Mouse (Mus musculus) neural tube, embryonic 11.5 days (tissue): ENCODE results near the gene Dyrk2. TPM values are rescaled to one million over a fixed set of nuclear protein-coding genes. Genes with fewer than 3 reads are reported as not detected.

ENCODE experiments used
- ATAC-seq: fragments of 200-750 bp; cut with Nextera tagmentation; 2 replicates; pipeline ENCODE4 v1.8.0; 2017; ENCODE audit warnings: moderate number of reproducible peaks, mild to moderate bottlenecking, moderate TSS enrichment, moderate library complexity; ENCODE audit not compliant: insufficient read depth, low FRiP score, low TSS enrichment
- DNase-seq: peaks from one replicate; pipeline ENCODE4 v3.0.0-alpha.2; 2015; ENCODE audit warnings: low spot score
- H3K27ac ChIP-seq: fragments of 300-500 bp; sonication (generic); 2 replicates; pipeline ENCODE4 v1.5.1; 2014; ENCODE audit warnings: low read depth, mild to moderate bottlenecking, low read length
- H3K27me3 ChIP-seq: fragments of 300-500 bp; sonication (generic); 2 replicates; pipeline ENCODE4 v1.6.1; 2014; ENCODE audit warnings: mild to moderate bottlenecking, low read length, mixed read lengths; ENCODE audit not compliant: control insufficient read depth, insufficient read depth
- H3K36me3 ChIP-seq: fragments of 300-500 bp; sonication (generic); 2 replicates; pipeline ENCODE4 v1.6.1; 2014; ENCODE audit warnings: mild to moderate bottlenecking, low read length, moderate library complexity, mixed read lengths; ENCODE audit not compliant: control insufficient read depth, insufficient read depth
- H3K4me1 ChIP-seq: fragments of 300-500 bp; sonication (generic); 2 replicates; pipeline ENCODE4 v1.6.1; 2014; ENCODE audit warnings: low read length, mixed read lengths; ENCODE audit not compliant: control insufficient read depth, insufficient read depth
- H3K4me2 ChIP-seq: fragments of 300-500 bp; sonication (generic); 2 replicates; pipeline ENCODE4 v1.6.1; 2014; ENCODE audit warnings: low read depth, mild to moderate bottlenecking, moderate library complexity
- H3K4me3 ChIP-seq: fragments of 300-500 bp; sonication (generic); 2 replicates; pipeline ENCODE4 v1.5.1; 2014; ENCODE audit warnings: low read depth, low read length
- H3K9ac ChIP-seq: fragments of 300-500 bp; sonication (generic); 2 replicates; pipeline ENCODE4 v1.6.1; 2014; ENCODE audit warnings: mild to moderate bottlenecking, low read length
- H3K9me3 ChIP-seq: fragments of 300-500 bp; sonication (generic); 2 replicates; pipeline ENCODE4 v1.6.1; 2016; ENCODE audit warnings: low read length; ENCODE audit not compliant: control insufficient read depth
- WGBS: fragments of 180-500 bp; shearing (Covaris S2); extraction: QIAGEN DNeasy Blood & Tissue Kit; methylation state at CpG from one replicate; pipeline ENCODE4 v1.1.7; 2014; 5-methylcytosine and 5-hydroxymethylcytosine counted together
- polyA plus RNA-seq: library from polyadenylated mRNA; unstranded; fragments of >200 nt; fragmentation: Nextera tagmentation; extraction: Ambion mirVana; gene quantifications from 2 replicates; pipeline ENCODE4 v1.2.1, GENCODE M21; 2014

Gene Dyrk2
- polyA plus RNA-seq, 1 experiment from 2014 or later, result 12.9 TPM

DNA sequence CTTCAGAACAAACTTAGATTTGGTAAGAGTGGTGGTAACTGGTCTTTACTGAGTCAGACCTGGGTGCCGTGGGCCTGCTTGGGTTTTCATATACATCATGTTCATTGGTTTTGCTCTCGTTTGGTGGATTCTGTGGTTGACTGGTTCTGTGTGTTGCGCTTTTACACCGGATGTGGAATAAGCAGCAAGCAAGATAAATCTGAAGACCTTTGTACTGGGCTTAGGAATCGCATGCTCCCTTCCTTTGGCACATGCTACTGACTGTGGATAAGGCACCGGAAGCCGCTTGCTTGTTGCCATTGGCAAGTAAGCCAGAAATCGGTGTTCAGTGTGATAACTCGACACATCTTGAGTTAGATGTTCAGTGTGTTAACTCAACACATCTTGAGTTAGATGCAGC, 15.4 kb downstream of the Dyrk2 start:
- ATAC-seq, result no peak
- no peaks in the 10 kb centered on the region for H3K4me1 ChIP-seq
- WGBS, result 92% methylated on average over 9 of the region's 9 CpGs

DNA sequence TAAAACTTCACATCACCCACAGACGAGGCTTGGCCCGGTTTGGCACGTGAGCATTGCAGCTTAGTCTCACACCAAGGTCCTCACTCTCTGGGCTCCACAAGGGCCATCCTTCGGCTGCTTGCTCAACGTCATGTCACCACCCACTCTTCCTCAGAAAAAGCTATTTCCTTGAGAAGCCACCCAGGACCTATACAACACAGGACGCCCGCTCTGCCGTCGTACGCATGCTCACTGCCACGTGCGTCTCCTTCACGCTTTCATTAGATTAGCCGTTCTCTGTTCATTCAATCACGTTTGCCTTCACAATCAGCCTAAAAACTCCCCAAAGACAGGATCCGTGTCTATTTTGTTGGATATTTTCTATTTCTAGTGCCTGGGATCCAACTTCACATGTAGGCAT, 17.5 kb downstream of the Dyrk2 start:
- 84% methylated on average over 16 of the region's 16 CpGs for WGBS
- Histone ChIP-seq H3K36me3 (no peaks in the 10 kb centered on the region), H3K9ac (no peak overlapping the region), H3K4me3 (no peak overlapping the region), H3K4me1 (no peaks in the 10 kb centered on the region), H3K4me2 (no peak overlapping the region), H3K27ac (no peak overlapping the region), H3K9me3 (no peaks in the 10 kb centered on the region), H3K27me3 (no peaks in the 10 kb centered on the region)
- no peak for DNase-seq
- ATAC-seq, result no peak

More for the DNA sequence above, 15.4 kb downstream of the Dyrk2 start:
- no peak overlapping the region for H3K4me2 ChIP-seq
- no peaks in the 10 kb centered on the region for H3K27me3 ChIP-seq
- H3K36me3 ChIP-seq, result peaks cover 8% of the 10 kb centered on the region
- no peak overlapping the region for H3K27ac ChIP-seq
- no peaks in the 10 kb centered on the region; the same call in 1 of the 2 replicates for H3K9me3 ChIP-seq
- no peak for DNase-seq
- H3K4me3 ChIP-seq, result no peak overlapping the region
- H3K9ac ChIP-seq, result no peak overlapping the region

DNA sequence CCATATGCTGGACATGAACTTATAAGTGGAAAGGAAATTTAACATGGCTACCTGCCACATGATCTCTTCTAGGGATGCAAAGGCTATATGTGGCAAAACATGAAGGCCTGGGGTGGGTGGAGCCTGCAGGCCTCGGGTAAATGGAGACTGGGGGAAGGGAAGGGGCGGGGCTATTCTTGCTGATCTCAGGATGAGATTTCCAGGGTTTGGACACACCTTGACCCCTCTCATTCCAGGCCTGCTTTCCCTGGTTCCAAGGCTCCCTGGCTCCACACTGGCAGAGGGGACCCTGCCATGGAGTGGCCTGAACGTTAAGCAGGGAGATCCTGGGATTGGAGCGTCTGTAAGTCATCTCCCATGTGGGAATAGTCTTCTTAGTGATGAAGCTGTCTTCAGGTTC, 21.5 kb downstream of the Dyrk2 start:
- H3K27ac ChIP-seq, result no peak overlapping the region
- H3K4me3 ChIP-seq, result no peak overlapping the region
- H3K27me3 ChIP-seq, result no peaks in the 10 kb centered on the region
- no peaks in the 10 kb centered on the region for H3K36me3 ChIP-seq
- 77% methylated on average over 4 of the region's 4 CpGs for WGBS
- H3K4me1 ChIP-seq, result no peaks in the 10 kb centered on the region
- DNase-seq (no peak), ATAC-seq (no peak)
- H3K9ac ChIP-seq, result no peak overlapping the region
- no peak overlapping the region for H3K4me2 ChIP-seq
- H3K9me3 ChIP-seq, result no peaks in the 10 kb centered on the region

DNA sequence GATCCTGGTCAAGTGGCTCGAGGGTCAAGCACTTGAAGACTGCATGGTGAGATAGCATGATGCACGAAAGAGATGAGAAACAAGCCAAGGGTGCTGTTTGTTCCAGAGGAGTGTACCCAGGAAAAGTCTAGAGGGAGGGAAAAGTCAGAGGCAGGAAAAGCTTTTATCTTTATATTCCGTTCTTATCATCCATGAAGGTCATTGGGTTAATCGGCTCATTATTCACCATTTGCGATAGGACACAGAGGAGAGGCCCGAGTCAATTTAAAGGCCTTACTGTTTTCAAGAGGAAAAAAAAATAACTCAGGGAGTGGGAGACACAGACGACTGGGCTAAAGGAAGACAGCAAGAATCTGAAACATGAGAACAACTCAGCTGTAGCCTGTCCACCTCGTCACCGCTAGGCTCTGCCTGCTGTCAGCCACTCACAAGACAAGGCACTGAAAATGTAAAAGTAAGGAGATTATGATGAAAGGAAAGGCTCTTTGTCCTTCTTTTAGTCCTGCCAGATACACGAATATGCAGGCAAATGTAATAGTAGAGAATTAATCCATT, 22.9 kb downstream of the Dyrk2 start:
- H3K4me1 ChIP-seq, result no peaks in the 10 kb centered on the region

DNA sequence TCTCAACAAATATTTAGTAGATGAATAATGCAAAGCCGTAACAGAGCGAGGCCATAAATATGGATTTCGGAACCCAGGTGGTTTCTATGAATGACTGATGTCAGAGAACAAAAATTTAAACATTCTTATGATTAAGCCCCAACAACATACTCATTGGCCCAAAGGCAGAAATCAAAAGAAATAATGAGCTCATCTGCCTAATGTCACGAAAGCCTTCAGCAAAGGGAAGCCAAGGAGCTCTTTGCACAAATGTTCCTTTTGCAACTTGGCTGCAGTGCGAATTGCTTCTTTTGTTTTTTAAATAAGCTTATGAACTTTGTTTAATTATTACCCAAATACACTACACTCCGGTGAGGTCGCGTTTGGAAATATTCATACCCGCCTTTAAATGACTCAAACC, 29.4 kb downstream of the Dyrk2 start:
- H3K4me3 ChIP-seq, result no peak overlapping the region
- H3K9ac ChIP-seq, result no peak overlapping the region
- H3K4me1 ChIP-seq, result no peaks in the 10 kb centered on the region
- WGBS, result 95% methylated on average over 9 of the region's 9 CpGs
- H3K27ac ChIP-seq, result no peak overlapping the region
- no peaks in the 10 kb centered on the region for H3K9me3 ChIP-seq
- no peak for DNase-seq
- no peaks in the 10 kb centered on the region for H3K27me3 ChIP-seq
- no peak for ATAC-seq
- no peaks in the 10 kb centered on the region for H3K36me3 ChIP-seq
- H3K4me2 ChIP-seq, result no peak overlapping the region

More for the DNA sequence above, 22.9 kb downstream of the Dyrk2 start:
- no peaks in the 10 kb centered on the region for H3K9me3 ChIP-seq
- ATAC-seq (no peak), DNase-seq (no peak)
- H3K4me3 ChIP-seq, result no peak overlapping the region
- H3K27ac ChIP-seq, result no peak overlapping the region
- no peaks in the 10 kb centered on the region for H3K36me3 ChIP-seq
- H3K4me2 ChIP-seq, result no peak overlapping the region
- H3K9ac ChIP-seq, result no peak overlapping the region
- no peaks in the 10 kb centered on the region for H3K27me3 ChIP-seq
- WGBS, result 54% methylated on average over 10 of the region's 10 CpGs

DNA sequence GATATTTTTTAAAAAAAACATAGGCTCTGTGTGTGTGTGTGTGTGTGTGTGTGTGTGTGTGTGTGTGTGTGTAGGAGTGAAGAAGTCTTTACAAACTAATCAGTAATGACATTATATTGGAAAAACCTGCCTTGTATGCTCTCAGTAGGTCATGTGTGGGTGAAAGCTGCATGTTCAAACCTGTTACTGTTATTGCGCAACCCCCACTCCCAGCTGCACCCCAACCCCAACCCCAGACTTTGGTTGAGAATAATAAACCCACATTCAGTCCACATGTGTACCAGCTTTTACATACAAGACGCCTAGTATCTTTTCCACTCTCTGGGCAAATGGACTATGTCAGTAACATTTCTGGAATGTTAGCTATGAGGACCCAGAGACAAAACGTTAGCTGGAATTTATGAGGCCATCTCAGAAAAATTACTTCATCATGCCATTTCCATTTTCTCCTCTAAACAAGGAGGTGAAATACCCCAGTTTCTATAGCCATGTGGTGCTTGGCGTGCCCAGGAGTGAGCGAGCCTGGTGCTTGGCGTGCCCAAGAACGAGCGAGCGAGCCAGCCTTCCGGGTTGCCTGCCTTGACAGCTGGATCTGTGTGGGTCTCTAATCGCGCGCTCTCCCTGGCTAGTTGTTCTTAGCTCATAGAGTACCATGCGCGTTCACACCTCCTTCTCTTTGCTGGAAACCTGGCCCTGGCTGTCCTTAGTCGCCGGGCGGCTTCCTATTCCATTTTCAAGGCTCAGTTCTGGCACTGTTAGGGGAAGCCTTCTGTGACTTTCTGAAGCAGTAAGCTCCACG, 30.5 kb downstream of the Dyrk2 start:
- Histone ChIP-seq H3K27me3 (no peaks in the 10 kb centered on the region), H3K4me1 (no peaks in the 10 kb centered on the region), H3K4me2 (no peak overlapping the region), H3K27ac (no peak overlapping the region), H3K9me3 (no peaks in the 10 kb centered on the region), H3K9ac (no peak overlapping the region), H3K4me3 (no peak overlapping the region), H3K36me3 (no peaks in the 10 kb centered on the region)
- DNase-seq, result no peak
- no peak for ATAC-seq
- WGBS, result 92% methylated on average over 19 of the region's 19 CpGs

DNA sequence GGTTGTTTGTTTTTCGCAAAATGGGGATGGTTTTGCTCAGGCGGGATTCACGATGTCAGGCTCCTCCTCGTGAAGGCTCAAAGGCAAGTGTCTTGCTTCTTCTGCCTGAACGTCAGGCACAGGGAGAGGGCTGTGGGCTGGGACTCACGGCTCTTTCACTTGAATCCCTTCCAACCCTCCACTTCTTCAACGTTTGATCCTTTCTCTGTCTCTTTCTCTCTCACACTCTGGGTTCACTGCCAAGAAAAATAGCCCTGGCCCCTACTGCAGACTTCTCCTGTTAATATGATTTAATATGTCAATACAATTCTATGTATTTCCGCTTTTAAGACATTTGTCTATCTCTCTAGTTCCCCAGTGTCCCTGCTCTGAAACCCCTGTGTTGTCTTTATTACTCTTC, 32.4 kb downstream of the Dyrk2 start:
- no peaks in the 10 kb centered on the region for H3K27me3 ChIP-seq
- H3K27ac ChIP-seq, result no peak overlapping the region
- WGBS, result 66% methylated on average over 8 of the region's 8 CpGs
- H3K4me1 ChIP-seq, result no peaks in the 10 kb centered on the region
- no peak overlapping the region for H3K9ac ChIP-seq
- H3K4me3 ChIP-seq, result no peak overlapping the region
- no peaks in the 10 kb centered on the region for H3K9me3 ChIP-seq
- H3K36me3 ChIP-seq, result no peaks in the 10 kb centered on the region
- H3K4me2 ChIP-seq, result no peak overlapping the region
- ATAC-seq (no peak), DNase-seq (no peak)

DNA sequence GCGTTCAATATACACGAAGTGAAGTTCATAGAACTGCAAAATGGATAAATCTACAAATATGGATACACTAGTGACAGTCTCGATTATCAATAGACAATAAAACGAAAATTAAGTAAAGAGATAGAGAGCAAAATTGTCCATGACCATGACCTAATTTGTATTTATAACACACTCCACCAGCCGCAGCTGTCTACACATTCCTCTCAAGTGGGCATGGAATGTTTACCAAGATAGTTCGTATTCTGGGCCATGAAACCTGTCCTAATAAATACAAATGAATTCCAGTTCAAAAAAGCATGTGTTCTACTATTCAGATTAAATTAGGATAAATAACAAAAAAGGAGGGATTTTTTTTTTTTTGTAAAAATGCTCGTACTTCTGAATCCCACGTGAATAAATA, 38.8 kb downstream of the Dyrk2 start:
- DNase-seq (no peak), ATAC-seq (no peak)
- no peaks in the 10 kb centered on the region for H3K4me1 ChIP-seq
- no peak overlapping the region for H3K27ac ChIP-seq
- no peak overlapping the region for H3K9ac ChIP-seq
- H3K36me3 ChIP-seq, result no peaks in the 10 kb centered on the region
- H3K9me3 ChIP-seq, result no peaks in the 10 kb centered on the region
- H3K4me3 ChIP-seq, result no peak overlapping the region
- no peaks in the 10 kb centered on the region for H3K27me3 ChIP-seq
- H3K4me2 ChIP-seq, result no peak overlapping the region
- WGBS, result 84% methylated on average over 8 of the region's 8 CpGs

DNA sequence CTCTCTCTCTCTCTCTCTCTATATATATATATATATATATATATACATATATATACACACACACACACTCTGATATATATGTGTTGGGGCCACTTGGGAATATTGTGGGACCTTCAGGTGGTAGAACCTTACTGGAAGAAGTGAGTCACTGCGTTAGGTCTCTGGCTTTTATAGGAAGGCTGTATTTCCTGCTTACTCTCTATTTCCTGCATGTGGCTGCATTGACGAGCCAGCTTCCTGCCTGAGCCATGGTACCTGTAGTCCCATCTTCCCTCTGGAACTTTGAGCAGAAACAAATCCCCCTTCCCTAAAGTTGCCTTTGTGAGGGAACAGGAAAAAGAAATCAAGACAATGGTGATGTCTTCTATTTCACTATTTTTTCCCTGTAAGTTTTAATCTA, 40.4 kb downstream of the Dyrk2 start:
- H3K4me3 ChIP-seq, result no peak overlapping the region
- WGBS, result 86% methylated on average over 2 of the region's 2 CpGs

More for the DNA sequence above, 40.4 kb downstream of the Dyrk2 start:
- no peak overlapping the region for H3K27ac ChIP-seq
- no peak for DNase-seq
- no peak overlapping the region for H3K9ac ChIP-seq
- ATAC-seq, result no peak
- H3K27me3 ChIP-seq, result no peaks in the 10 kb centered on the region
- no peaks in the 10 kb centered on the region for H3K4me1 ChIP-seq
- H3K4me2 ChIP-seq, result no peak overlapping the region
- H3K9me3 ChIP-seq, result no peaks in the 10 kb centered on the region
- no peaks in the 10 kb centered on the region for H3K36me3 ChIP-seq
